Mouse (Mus musculus): Measurements from ENCODE around the gene Sema3a. TPM values are rescaled to one million over a fixed set of nuclear protein-coding genes. Genes with fewer than 3 reads are reported as not detected.

The Sema3a gene
- polyA plus RNA-seq, 1 experiment from 2014 or later: 24.9 TPM

DNA sequence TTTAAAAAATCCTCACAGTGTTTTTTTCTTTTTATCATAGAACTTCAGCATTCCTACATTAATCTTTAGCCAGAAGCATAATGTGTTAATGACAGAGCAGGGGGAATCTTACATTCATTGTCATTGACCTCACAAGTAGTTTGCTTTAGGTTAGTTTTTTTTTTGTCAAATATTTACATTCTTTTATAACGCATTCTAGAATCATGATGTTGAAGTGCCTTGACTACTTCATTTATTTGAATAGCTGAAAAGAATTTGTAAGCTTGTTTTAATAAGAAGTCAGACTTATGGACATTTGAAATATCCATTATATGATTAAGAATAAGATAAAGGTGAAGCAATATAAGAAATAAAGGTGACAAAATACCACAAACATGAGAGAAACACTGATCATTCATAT, 212.5 kb downstream of the Sema3a start:
- no peak overlapping the region for H3K9ac ChIP-seq (ENCODE audit: low read length)
- H3K27me3 ChIP-seq (replicated peaks; ENCODE audit: control insufficient read depth, insufficient read depth, low read length): no peaks in the 10 kb centered on the region
- no peak overlapping the region for H3K4me3 ChIP-seq (ENCODE audit: low read depth, low read length)
- no peak overlapping the region for H3K27ac ChIP-seq (ENCODE audit: low read depth)
- no peak for ATAC-seq (replicated peaks; ENCODE audit: low FRiP score, low TSS enrichment, low read depth)
- H3K9me3 ChIP-seq (ENCODE audit: control insufficient read depth, low read length): no peaks in the 10 kb centered on the region
- no peak for DNase-seq (ENCODE audit: low spot score)
- no peak overlapping the region for H3K4me2 ChIP-seq (ENCODE audit: low read length)
- no peaks in the 10 kb centered on the region for H3K36me3 ChIP-seq (ENCODE audit: control insufficient read depth, insufficient read depth, low read length)
- no peaks in the 10 kb centered on the region for H3K4me1 ChIP-seq (replicated peaks; ENCODE audit: control insufficient read depth, insufficient read depth, low read length)
- WGBS: 29% methylated on average over 1 of the region's 1 CpGs

DNA sequence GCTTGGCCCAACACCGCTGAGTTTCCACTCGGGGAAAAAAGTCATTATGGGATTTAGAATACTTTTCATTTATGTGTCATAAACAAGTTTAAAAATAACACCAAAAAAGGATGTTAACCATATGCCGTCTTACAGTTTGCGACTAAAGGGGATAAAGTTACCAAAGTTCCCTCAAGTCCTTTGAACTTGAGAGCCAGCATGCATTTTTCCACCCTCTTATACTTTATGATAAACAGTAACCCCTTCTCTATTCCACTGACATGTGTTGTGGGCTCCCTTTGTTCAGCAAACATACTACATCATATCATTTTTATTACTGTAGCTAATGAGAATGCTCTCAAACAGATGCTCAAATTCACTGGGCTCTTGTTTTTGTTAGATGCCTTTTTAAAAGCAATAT, 221.9 kb downstream of the Sema3a start:
- 46% methylated on average over 4 of the region's 4 CpGs for WGBS
- no peak overlapping the region for H3K27ac ChIP-seq (ENCODE audit: low read depth)
- H3K9me3 ChIP-seq (ENCODE audit: control insufficient read depth, low read length): no peaks in the 10 kb centered on the region
- H3K4me1 ChIP-seq (replicated peaks; ENCODE audit: control insufficient read depth, insufficient read depth, low read length): 0 out of 2 replicates have a peak, but pooled peaks cover 3% of the 10 kb centered on the region
- H3K9ac ChIP-seq (ENCODE audit: low read length): no peak overlapping the region
- no peaks in the 10 kb centered on the region for H3K36me3 ChIP-seq (ENCODE audit: control insufficient read depth, insufficient read depth, low read length)
- no peaks in the 10 kb centered on the region for H3K27me3 ChIP-seq (replicated peaks; ENCODE audit: control insufficient read depth, insufficient read depth, low read length)
- no peak overlapping the region for H3K4me2 ChIP-seq (ENCODE audit: low read length)
- ATAC-seq (replicated peaks; ENCODE audit: low FRiP score, low TSS enrichment, low read depth) (no peak), DNase-seq (ENCODE audit: low spot score) (no peak)
- no peak overlapping the region for H3K4me3 ChIP-seq (ENCODE audit: low read depth, low read length)

DNA sequence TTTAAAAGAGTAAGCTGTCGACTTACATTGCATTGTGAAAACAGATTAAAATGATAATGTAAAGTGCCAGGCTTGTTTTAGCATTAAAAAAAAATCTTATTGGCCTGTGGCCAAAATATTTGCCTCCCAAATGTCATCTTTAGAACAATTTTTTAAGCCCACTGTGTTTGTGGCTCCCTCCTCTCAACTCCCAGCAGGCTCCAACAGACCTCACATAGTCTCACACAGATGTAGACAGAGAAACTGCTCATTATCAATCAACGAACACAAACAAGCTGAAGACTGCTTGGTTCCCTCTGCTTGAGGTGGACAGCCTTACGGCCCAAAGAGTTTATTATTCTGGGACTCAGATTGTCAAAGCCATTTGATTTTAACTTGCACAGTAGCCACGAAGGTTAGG, 226.4 kb downstream of the Sema3a start:
- DNase-seq (ENCODE audit: low spot score) (no peak), ATAC-seq (replicated peaks; ENCODE audit: low FRiP score, low TSS enrichment, low read depth) (no peak)
- 0 out of 2 replicates have a peak, but pooled peaks cover 3% of the 10 kb centered on the region for H3K4me1 ChIP-seq (replicated peaks; ENCODE audit: control insufficient read depth, insufficient read depth, low read length)
- H3K27me3 ChIP-seq (replicated peaks; ENCODE audit: control insufficient read depth, insufficient read depth, low read length): no peaks in the 10 kb centered on the region
- no peaks in the 10 kb centered on the region for H3K9me3 ChIP-seq (ENCODE audit: control insufficient read depth, low read length)
- H3K36me3 ChIP-seq (ENCODE audit: control insufficient read depth, insufficient read depth, low read length): no peaks in the 10 kb centered on the region
- H3K4me2 ChIP-seq (ENCODE audit: low read length): no peak overlapping the region
- 31% methylated on average over 4 of the region's 4 CpGs for WGBS
- no peak overlapping the region for H3K4me3 ChIP-seq (ENCODE audit: low read depth, low read length)
- no peak overlapping the region for H3K27ac ChIP-seq (ENCODE audit: low read depth)
- H3K9ac ChIP-seq (ENCODE audit: low read length): no peak overlapping the region

DNA sequence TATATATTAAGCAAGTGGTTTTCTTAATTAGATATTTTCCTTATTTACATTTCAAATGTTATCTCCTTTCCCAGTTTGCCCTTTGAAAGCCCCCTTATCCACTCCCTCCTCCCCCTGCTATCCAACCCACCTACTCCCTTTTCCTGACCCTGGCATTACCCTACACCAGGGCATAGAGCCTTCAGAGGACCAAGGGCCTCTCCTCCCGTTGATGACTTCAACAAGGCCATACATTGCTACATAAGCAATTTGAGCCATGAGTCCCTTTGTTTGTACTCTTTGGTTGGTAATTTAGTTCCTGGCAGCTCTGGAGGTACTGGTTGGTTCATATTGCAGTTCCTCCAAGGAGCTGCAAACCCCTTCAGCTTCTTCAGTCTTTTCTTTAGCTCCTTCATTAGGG, 227.8 kb downstream of the Sema3a start:
- no peak overlapping the region for H3K4me2 ChIP-seq (ENCODE audit: low read length)
- no peak overlapping the region for H3K27ac ChIP-seq (ENCODE audit: low read depth)
- H3K9me3 ChIP-seq (ENCODE audit: control insufficient read depth, low read length): no peaks in the 10 kb centered on the region
- DNase-seq (ENCODE audit: low spot score) (no peak), ATAC-seq (replicated peaks; ENCODE audit: low FRiP score, low TSS enrichment, low read depth) (no peak)
- H3K9ac ChIP-seq (ENCODE audit: low read length): no peak overlapping the region
- H3K4me3 ChIP-seq (ENCODE audit: low read depth, low read length): no peak overlapping the region
- 85% methylated on average over 1 of the region's 1 CpGs for WGBS
- no peaks in the 10 kb centered on the region for H3K36me3 ChIP-seq (ENCODE audit: control insufficient read depth, insufficient read depth, low read length)
- no peaks in the 10 kb centered on the region for H3K27me3 ChIP-seq (replicated peaks; ENCODE audit: control insufficient read depth, insufficient read depth, low read length)
- 0 out of 2 replicates have a peak, but pooled peaks cover 3% of the 10 kb centered on the region for H3K4me1 ChIP-seq (replicated peaks; ENCODE audit: control insufficient read depth, insufficient read depth, low read length)

DNA sequence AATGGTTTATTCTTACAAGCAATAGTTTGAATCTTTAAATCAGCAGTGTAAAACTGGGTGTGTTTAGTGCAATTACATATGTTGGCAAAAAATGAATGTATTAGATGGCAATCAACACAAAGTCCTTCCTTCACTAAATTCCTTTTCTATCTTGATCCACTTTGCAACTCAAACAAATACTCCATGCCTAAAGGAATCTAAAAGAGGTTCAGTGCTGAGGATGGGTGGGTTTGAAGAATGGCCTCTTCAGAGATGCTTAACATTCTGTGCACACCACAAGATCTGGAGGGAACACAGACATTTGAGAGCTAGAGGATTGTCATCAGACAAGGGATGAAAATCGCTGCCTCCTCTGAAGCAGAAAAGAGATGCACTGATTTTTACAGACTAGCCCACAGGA, 228.3 kb downstream of the Sema3a start:
- no peak for DNase-seq (ENCODE audit: low spot score)
- H3K36me3 ChIP-seq (ENCODE audit: control insufficient read depth, insufficient read depth, low read length): no peaks in the 10 kb centered on the region
- H3K9me3 ChIP-seq (ENCODE audit: control insufficient read depth, low read length): no peaks in the 10 kb centered on the region
- H3K4me2 ChIP-seq (ENCODE audit: low read length): no peak overlapping the region
- ATAC-seq (replicated peaks; ENCODE audit: low FRiP score, low TSS enrichment, low read depth): no peak
- H3K4me1 ChIP-seq (replicated peaks; ENCODE audit: control insufficient read depth, insufficient read depth, low read length): 0 out of 2 replicates have a peak, but pooled peaks cover 3% of the 10 kb centered on the region
- no peaks in the 10 kb centered on the region for H3K27me3 ChIP-seq (replicated peaks; ENCODE audit: control insufficient read depth, insufficient read depth, low read length)
- 96% methylated on average over 1 of the region's 1 CpGs for WGBS
- no peak overlapping the region for H3K27ac ChIP-seq (ENCODE audit: low read depth)
- H3K9ac ChIP-seq (ENCODE audit: low read length): no peak overlapping the region
- no peak overlapping the region for H3K4me3 ChIP-seq (ENCODE audit: low read depth, low read length)

DNA sequence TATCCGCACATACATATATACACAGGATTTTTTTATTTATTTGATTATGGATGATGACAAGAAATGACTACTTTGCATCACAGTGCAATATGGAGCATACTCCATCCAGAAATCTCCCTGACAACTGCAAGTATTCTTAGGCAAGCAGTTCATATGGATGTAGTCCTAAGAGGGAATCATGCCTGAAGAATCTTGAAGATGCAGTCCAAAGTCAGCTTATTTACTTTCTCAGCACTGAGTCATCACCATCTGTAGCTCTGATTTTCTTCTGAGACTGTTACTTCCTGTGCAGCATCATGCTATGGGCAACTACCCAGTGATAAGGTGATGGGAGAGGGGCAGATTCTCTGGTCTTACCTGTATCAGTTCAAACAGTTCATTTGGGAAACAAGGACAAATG, 229.7 kb downstream of the Sema3a start:
- Histone ChIP-seq H3K27ac (ENCODE audit: low read depth) (no peak overlapping the region), H3K4me3 (ENCODE audit: low read depth, low read length) (no peak overlapping the region), H3K4me2 (ENCODE audit: low read length) (no peak overlapping the region), H3K36me3 (ENCODE audit: control insufficient read depth, insufficient read depth, low read length) (no peaks in the 10 kb centered on the region), H3K9ac (ENCODE audit: low read length) (no peak overlapping the region), H3K4me1 (replicated peaks; ENCODE audit: control insufficient read depth, insufficient read depth, low read length) (0 out of 2 replicates have a peak, but pooled peaks cover 3% of the 10 kb centered on the region), H3K27me3 (replicated peaks; ENCODE audit: control insufficient read depth, insufficient read depth, low read length) (no peaks in the 10 kb centered on the region), H3K9me3 (ENCODE audit: control insufficient read depth, low read length) (no peaks in the 10 kb centered on the region)
- no peak for ATAC-seq (replicated peaks; ENCODE audit: low FRiP score, low TSS enrichment, low read depth)
- no peak for DNase-seq (ENCODE audit: low spot score)
- 94% methylated on average over 1 of the region's 1 CpGs for WGBS

DNA sequence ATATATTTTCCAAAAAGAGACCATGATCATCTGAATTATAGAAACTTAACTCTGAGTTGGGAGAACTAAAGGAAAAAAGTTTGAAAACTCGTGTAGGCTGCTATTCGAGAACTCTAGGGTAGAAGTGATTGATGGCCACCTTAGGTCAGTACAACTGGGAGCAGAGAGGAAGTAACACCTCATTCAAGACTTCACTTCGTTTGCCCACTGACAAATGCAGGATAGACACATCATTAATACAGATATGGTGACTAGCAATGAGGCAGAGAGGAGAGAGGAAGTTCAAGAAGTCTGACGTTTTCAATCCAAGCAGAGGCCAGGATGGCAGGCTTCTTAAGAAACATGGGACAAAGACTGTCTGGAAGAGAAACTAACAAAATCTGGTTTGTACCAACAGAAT, 233.6 kb downstream of the Sema3a start:
- no peak for ATAC-seq (replicated peaks; ENCODE audit: low FRiP score, low TSS enrichment, low read depth)
- no peak overlapping the region for H3K27ac ChIP-seq (ENCODE audit: low read depth)
- no peak overlapping the region for H3K4me3 ChIP-seq (ENCODE audit: low read depth, low read length)
- H3K27me3 ChIP-seq (replicated peaks; ENCODE audit: control insufficient read depth, insufficient read depth, low read length): no peaks in the 10 kb centered on the region
- H3K4me2 ChIP-seq (ENCODE audit: low read length): no peak overlapping the region
- H3K4me1 ChIP-seq (replicated peaks; ENCODE audit: control insufficient read depth, insufficient read depth, low read length): no peaks in the 10 kb centered on the region
- WGBS: 37% methylated on average over 4 of the region's 4 CpGs
- no peak for DNase-seq (ENCODE audit: low spot score)
- H3K9ac ChIP-seq (ENCODE audit: low read length): no peak overlapping the region
- no peaks in the 10 kb centered on the region for H3K9me3 ChIP-seq (ENCODE audit: control insufficient read depth, low read length)
- H3K36me3 ChIP-seq (ENCODE audit: control insufficient read depth, insufficient read depth, low read length): no peaks in the 10 kb centered on the region

DNA sequence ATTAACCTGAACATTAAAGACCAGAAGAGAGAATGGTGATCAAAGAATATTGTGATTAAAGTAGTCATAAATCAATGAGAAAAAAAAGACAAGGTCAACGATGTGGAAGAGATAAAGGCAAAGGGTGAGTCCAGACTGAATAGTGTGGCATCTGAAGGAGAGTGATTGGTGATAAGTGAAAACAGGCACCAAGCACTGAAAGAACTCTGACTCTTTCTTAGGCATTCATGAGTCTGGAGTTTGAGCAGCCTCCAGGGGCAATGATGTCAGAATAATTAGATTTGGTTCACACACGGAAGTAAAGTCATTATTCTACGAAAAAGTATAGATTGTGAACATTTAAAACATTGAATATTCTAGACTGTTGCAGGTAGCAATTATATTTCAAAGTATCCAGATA, 235.5 kb downstream of the Sema3a start:
- Histone ChIP-seq H3K9ac (ENCODE audit: low read length) (no peak overlapping the region), H3K4me2 (ENCODE audit: low read length) (no peak overlapping the region), H3K9me3 (ENCODE audit: control insufficient read depth, low read length) (no peaks in the 10 kb centered on the region), H3K27ac (ENCODE audit: low read depth) (no peak overlapping the region), H3K4me1 (replicated peaks; ENCODE audit: control insufficient read depth, insufficient read depth, low read length) (no peaks in the 10 kb centered on the region), H3K27me3 (replicated peaks; ENCODE audit: control insufficient read depth, insufficient read depth, low read length) (no peaks in the 10 kb centered on the region), H3K36me3 (ENCODE audit: control insufficient read depth, insufficient read depth, low read length) (no peaks in the 10 kb centered on the region), H3K4me3 (ENCODE audit: low read depth, low read length) (no peak overlapping the region)
- ATAC-seq (replicated peaks; ENCODE audit: low FRiP score, low TSS enrichment, low read depth): no peak
- WGBS: 63% methylated on average over 3 of the region's 3 CpGs
- no peak for DNase-seq (ENCODE audit: low spot score)

DNA sequence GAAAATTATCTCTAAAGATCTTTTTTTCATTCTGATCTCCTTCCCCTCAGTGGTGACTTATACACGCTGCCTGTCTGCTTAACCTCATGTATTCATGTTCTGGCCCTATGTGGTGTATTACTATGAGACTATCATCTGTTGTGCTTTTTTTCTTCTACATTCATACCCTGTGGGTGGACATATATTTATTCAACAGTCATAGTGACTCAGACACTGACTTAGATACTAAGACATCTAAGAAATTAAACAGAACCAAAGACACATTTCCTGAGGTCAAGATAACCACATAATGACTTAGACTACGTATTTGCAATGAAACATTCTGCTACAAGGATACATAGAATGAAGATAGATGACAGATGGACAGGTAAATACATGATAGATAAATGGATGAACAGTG, 239.9 kb downstream of the Sema3a start:
- no peak overlapping the region for H3K4me3 ChIP-seq (ENCODE audit: low read depth, low read length)
- ATAC-seq (replicated peaks; ENCODE audit: low FRiP score, low TSS enrichment, low read depth): no peak
- no peaks in the 10 kb centered on the region for H3K4me1 ChIP-seq (replicated peaks; ENCODE audit: control insufficient read depth, insufficient read depth, low read length)
- H3K9ac ChIP-seq (ENCODE audit: low read length): no peak overlapping the region
- no peak overlapping the region for H3K27ac ChIP-seq (ENCODE audit: low read depth)
- DNase-seq (ENCODE audit: low spot score): no peak
- H3K4me2 ChIP-seq (ENCODE audit: low read length): no peak overlapping the region
- no peaks in the 10 kb centered on the region for H3K9me3 ChIP-seq (ENCODE audit: control insufficient read depth, low read length)
- H3K36me3 ChIP-seq (ENCODE audit: control insufficient read depth, insufficient read depth, low read length): no peaks in the 10 kb centered on the region
- no peaks in the 10 kb centered on the region for H3K27me3 ChIP-seq (replicated peaks; ENCODE audit: control insufficient read depth, insufficient read depth, low read length)
- 71% methylated on average over 2 of the region's 2 CpGs for WGBS

All from intestine, embryonic 14.5 days (tissue).